Comparison of ENCODE assay signal across 7 mouse cellular contexts in genomic region chr12:88992141-88992540, GRCm38 (mm10).
DNase-seq lines count a peak whose midpoint lies in the region; ATAC-seq and TF ChIP-seq lines count a peak whose summit lies in the region.

No protein-coding gene starts in this region.

- TF ChIP-seq CTCF in Patski (IDR thresholded peaks at IDR 0.05), result peak; percentile 40

- POLR2A ChIA-PET in Patski (lab: Charles Lee), result no interaction called here

- no peak overlapping the region for H3K27ac ChIP-seq in embryonic facial prominence, embryonic 10.5 days (replicated peaks)

- DNase-seq in layer of hippocampus, adult 9-10 months (ENCODE audit: low spot score), result peak; percentile 69
- DNase-seq in layer of hippocampus, adult 8-10 months (ENCODE audit: low spot score in 2 of 2), result no peak
- no peak for DNase-seq in Patski (ENCODE audit: low read depth, low spot score)
- peak; percentile 9 for DNase-seq in embryonic facial prominence, embryonic 10.5 days (ENCODE audit: low spot score)
- DNase-seq in thymus, postnatal 14 days, result no peak
- no peak for DNase-seq in ovary, postnatal 10 days (ENCODE audit: low spot score)

- CTCF ChIA-PET in Patski (lab: Charles Lee), result interaction anchor here (1.0 kb wide), 1 partner anchor 62 kb away, joined by 3 read pairs; no protein-coding TSS in a partner anchor

- H3K4me3 ChIP-seq in embryonic facial prominence, embryonic 10.5 days, result no peak overlapping the region

- whole genome bisulfite sequencing in embryonic facial prominence, embryonic 10.5 days, result 3% methylated on average over 2 of the region's 2 CpGs

- H3K9me3 ChIP-seq in embryonic facial prominence, embryonic 10.5 days, result no peaks in the 10 kb centered on the region

- no peaks in the 10 kb centered on the region for H3K27me3 ChIP-seq in Patski
- no peaks in the 10 kb centered on the region for H3K27me3 ChIP-seq in embryonic facial prominence, embryonic 10.5 days (replicated peaks; ENCODE audit: low read depth, poor library complexity, severe bottlenecking)

- no peaks in the 10 kb centered on the region for H3K4me1 ChIP-seq in embryonic facial prominence, embryonic 10.5 days

- H3K36me3 ChIP-seq in embryonic facial prominence, embryonic 10.5 days (replicated peaks), result no peaks in the 10 kb centered on the region

- in situ Hi-C loops in Patski (cut with MboI; ENCODE audit: low pct_unique_long_range_greater_than_20kb), result no loop called here

- ATAC-seq in Patski, result no peak
- ATAC-seq in megakaryocyte progenitor cell, adult 5-6 weeks (replicated peaks; ENCODE audit: poor library complexity), result peak; percentile 81

Comparison
In these comparisons a context has a peak if more than half of its experiments do, and no peak if none do; other contexts are left out.
1. DNase-seq: peak in layer of hippocampus, adult 9-10 months (single experiment) and embryonic facial prominence, embryonic 10.5 days (single experiment); none in layer of hippocampus, adult 8-10 months (0 of 2), Patski (single experiment), thymus, postnatal 14 days (single experiment) and ovary, postnatal 10 days (single experiment).